ENCODE assay signal across 26 mouse cellular contexts in genomic region chr10:84456632-84457320, GRCm38 (mm10). TPM values are rescaled to one million over a fixed set of nuclear protein-coding genes. Genes with fewer than 3 reads are reported as not detected.
DNase-seq lines count a peak whose midpoint lies in the region; ATAC-seq and TF ChIP-seq lines count a peak whose summit lies in the region.
"Had no signal": no experiment of that assay in that cellular context is flagged by ENCODE, and none has a peak within 500 bp of the region (broad histone marks: within the 10 kb centered on the region; RNA-seq: fewer than 3 reads in every experiment).

No protein-coding gene starts in this region.

- H3K9me3 ChIP-seq in kidney, embryonic 15.5 days (replicated peaks), result no peaks in the 10 kb centered on the region
- H3K9me3 ChIP-seq in lung, embryonic 14.5 days (ENCODE audit: low read depth, low read length), result no peaks in the 10 kb centered on the region
- H3K9me3 ChIP-seq in lung, postnatal 0 days (ENCODE audit: low read length), result no peaks in the 10 kb centered on the region
- no peaks in the 10 kb centered on the region for H3K9me3 ChIP-seq in midbrain, embryonic 10.5 days (replicated peaks)
- no peaks in the 10 kb centered on the region for H3K9me3 ChIP-seq in midbrain, postnatal 0 days (ENCODE audit: low read length)
- H3K9me3 ChIP-seq: forebrain, embryonic 10.5 days; forebrain, embryonic 13.5 days; G1E; heart, embryonic 12.5 days; heart, embryonic 15.5 days; hindbrain, embryonic 10.5 days; hindbrain, embryonic 13.5 days had no signal

- no peak overlapping the region for H3K9ac ChIP-seq in kidney, embryonic 15.5 days
- no peak overlapping the region for H3K9ac ChIP-seq in lung, embryonic 14.5 days
- H3K9ac ChIP-seq in lung, postnatal 0 days (replicated peaks; ENCODE audit: low read depth), result no peak overlapping the region
- H3K9ac ChIP-seq in midbrain, postnatal 0 days (replicated peaks; ENCODE audit: low read length, poor library complexity, severe bottlenecking), result no peak overlapping the region
- H3K9ac ChIP-seq: forebrain, embryonic 13.5 days; heart, embryonic 12.5 days; heart, embryonic 15.5 days; hindbrain, embryonic 13.5 days had no signal

- peak; percentile 52 for DNase-seq in kidney, adult 2 months
- no peak for DNase-seq in kidney, adult 8-10 months
- no peak for DNase-seq in kidney, postnatal 4 days
- DNase-seq in lung, embryonic 14.5 days, result peak; percentile 61
- DNase-seq in lung, postnatal 0 days (ENCODE audit: low spot score), result no peak
- no peak for DNase-seq in midbrain, embryonic 10.5 days (ENCODE audit: low spot score)
- DNase-seq in midbrain, postnatal 0 days (ENCODE audit: low spot score), result no peak
- DNase-seq: adrenal gland, postnatal 10 days; adrenal gland, postnatal 36 days; cerebellum, adult 18-20 months; cerebellum, adult 9-10 months; cerebellum, postnatal 14 days; gastrocnemius, postnatal 10 days; heart, adult 11 months; heart, postnatal 10 days; heart, postnatal 36 days had no signal

- ATAC-seq in kidney, embryonic 15.5 days (replicated peaks; ENCODE audit: low FRiP score), result no peak; the same call in 1 of the 2 replicates
- peak; percentile 79 for ATAC-seq in lung, embryonic 14.5 days (ENCODE audit: insufficient read depth)
- no peak for ATAC-seq in lung, postnatal 0 days
- no peak for ATAC-seq in midbrain, postnatal 0 days (ENCODE audit: low FRiP score)
- ATAC-seq: forebrain, embryonic 13.5 days; forebrain, embryonic 16.5 days; Patski had no signal

- TF ChIP-seq POLR2A in kidney, adult 2 months (IDR thresholded peaks at IDR 0.05; ENCODE audit: low read depth, low read length), result no peak

- H3K27ac ChIP-seq in kidney, adult 2 months (ENCODE audit: insufficient read depth, low read depth, low read length), result no peak overlapping the region
- peak overlapping the region; percentile 28 for H3K27ac ChIP-seq in kidney, embryonic 15.5 days
- no peak overlapping the region for H3K27ac ChIP-seq in lung, embryonic 14.5 days (ENCODE audit: low read depth)
- no peak overlapping the region for H3K27ac ChIP-seq in lung, postnatal 0 days (ENCODE audit: low read length)
- peak overlapping the region; percentile 25; the same call in 1 of the 2 replicates for H3K27ac ChIP-seq in midbrain, embryonic 10.5 days (replicated peaks)
- no peak overlapping the region for H3K27ac ChIP-seq in midbrain, postnatal 0 days (ENCODE audit: low read depth, low read length)
- H3K27ac ChIP-seq: forebrain, embryonic 10.5 days; forebrain, embryonic 13.5 days; heart, embryonic 15.5 days; hindbrain, embryonic 10.5 days; hindbrain, embryonic 13.5 days had no signal

- H3K4me2 ChIP-seq in kidney, embryonic 15.5 days, result no peak overlapping the region
- no peak overlapping the region for H3K4me2 ChIP-seq in lung, embryonic 14.5 days
- no peak overlapping the region for H3K4me2 ChIP-seq in lung, postnatal 0 days (replicated peaks; ENCODE audit: low read depth, low read length)
- H3K4me2 ChIP-seq in midbrain, postnatal 0 days (ENCODE audit: low read depth, low read length, poor library complexity, severe bottlenecking), result no peak overlapping the region
- H3K4me2 ChIP-seq: forebrain, embryonic 13.5 days; heart, embryonic 12.5 days; heart, embryonic 15.5 days; hindbrain, embryonic 13.5 days had no signal

- H3K36me3 ChIP-seq in kidney, adult 2 months (ENCODE audit: control insufficient read depth, insufficient read depth, low read length), result no peaks in the 10 kb centered on the region
- H3K36me3 ChIP-seq in kidney, embryonic 15.5 days, result no peaks in the 10 kb centered on the region
- H3K36me3 ChIP-seq in lung, embryonic 14.5 days (ENCODE audit: insufficient read depth), result no peaks in the 10 kb centered on the region
- no peaks in the 10 kb centered on the region for H3K36me3 ChIP-seq in lung, postnatal 0 days (ENCODE audit: insufficient read depth, low read length)
- no peaks in the 10 kb centered on the region for H3K36me3 ChIP-seq in midbrain, embryonic 10.5 days
- no peaks in the 10 kb centered on the region for H3K36me3 ChIP-seq in midbrain, postnatal 0 days (ENCODE audit: insufficient read depth, low read length)
- H3K36me3 ChIP-seq: forebrain, embryonic 10.5 days; G1E; heart, embryonic 12.5 days; heart, embryonic 15.5 days; hindbrain, embryonic 10.5 days; hindbrain, embryonic 13.5 days had no signal

- no peaks in the 10 kb centered on the region for H3K27me3 ChIP-seq in kidney, adult 2 months (replicated peaks; ENCODE audit: control insufficient read depth, insufficient read depth, low read length)
- H3K27me3 ChIP-seq in kidney, embryonic 15.5 days, result no peaks in the 10 kb centered on the region
- H3K27me3 ChIP-seq in lung, embryonic 14.5 days (ENCODE audit: insufficient read depth, low read length), result no peaks in the 10 kb centered on the region
- no peaks in the 10 kb centered on the region for H3K27me3 ChIP-seq in lung, postnatal 0 days (replicated peaks; ENCODE audit: insufficient read depth, low read length)
- H3K27me3 ChIP-seq in midbrain, embryonic 10.5 days (ENCODE audit: low read depth, poor library complexity, severe bottlenecking), result no peaks in the 10 kb centered on the region
- no peaks in the 10 kb centered on the region for H3K27me3 ChIP-seq in midbrain, postnatal 0 days (ENCODE audit: insufficient read depth, low read length)
- H3K27me3 ChIP-seq: forebrain, embryonic 13.5 days; heart, embryonic 12.5 days; heart, embryonic 15.5 days; hindbrain, embryonic 13.5 days; Patski had no signal

- TF ChIP-seq CTCF in kidney, adult 2 months (conservative IDR thresholded peaks at IDR 0.05; ENCODE audit: insufficient read depth, insufficient read length, low read depth, low read length), result no peak
- TF ChIP-seq CTCF in lung, embryonic 14.5 days (IDR thresholded peaks at IDR 0.05; ENCODE audit: low read depth), result no peak
- TF ChIP-seq CTCF in lung, postnatal 0 days (IDR thresholded peaks at IDR 0.05), result no peak
- TF ChIP-seq CTCF in midbrain, postnatal 0 days (IDR thresholded peaks at IDR 0.05), result no peak

- 48% methylated on average over 9 of the region's 9 CpGs for WGBS in kidney, adult 2 months
- WGBS in kidney, embryonic 15.5 days, result 45% methylated on average over 9 of the region's 9 CpGs
- WGBS in lung, embryonic 14.5 days, result 14% methylated on average over 9 of the region's 9 CpGs
- 27% methylated on average over 9 of the region's 9 CpGs for WGBS in lung, postnatal 0 days
- WGBS in midbrain, embryonic 10.5 days, result 56% methylated on average over 9 of the region's 9 CpGs
- WGBS in midbrain, postnatal 0 days, result 47% methylated on average over 9 of the region's 9 CpGs

- no peak for TF ChIP-seq EP300 in lung, postnatal 0 days (IDR thresholded peaks at IDR 0.05)

- H3K4me1 ChIP-seq in kidney, adult 2 months (ENCODE audit: control insufficient read depth, insufficient read depth, low read length), result peaks cover 2% of the 10 kb centered on the region; the same call in 1 of the 2 replicates
- peaks cover 15% of the 10 kb centered on the region; the same call in 1 of the 2 replicates for H3K4me1 ChIP-seq in kidney, embryonic 15.5 days
- H3K4me1 ChIP-seq in lung, embryonic 14.5 days (ENCODE audit: insufficient read depth), result no peaks in the 10 kb centered on the region
- no peaks in the 10 kb centered on the region for H3K4me1 ChIP-seq in lung, postnatal 0 days (ENCODE audit: insufficient read depth, low read depth, low read length)
- H3K4me1 ChIP-seq in midbrain, embryonic 10.5 days, result peaks cover 36% of the 10 kb centered on the region
- no peaks in the 10 kb centered on the region for H3K4me1 ChIP-seq in midbrain, postnatal 0 days (ENCODE audit: insufficient read depth, low read length)
- H3K4me1 ChIP-seq: forebrain, embryonic 13.5 days; hindbrain, embryonic 13.5 days had no signal

- no peak overlapping the region for H3K4me3 ChIP-seq in kidney, adult 2 months (ENCODE audit: insufficient read depth, low read depth, low read length)
- H3K4me3 ChIP-seq in kidney, embryonic 15.5 days (replicated peaks), result no peak overlapping the region
- no peak overlapping the region for H3K4me3 ChIP-seq in lung, embryonic 14.5 days (ENCODE audit: low read depth, low read length)
- no peak overlapping the region for H3K4me3 ChIP-seq in lung, postnatal 0 days (ENCODE audit: low read depth, low read length)
- H3K4me3 ChIP-seq in midbrain, embryonic 10.5 days, result no peak overlapping the region
- no peak overlapping the region for H3K4me3 ChIP-seq in midbrain, postnatal 0 days (ENCODE audit: low read depth, low read length)
- H3K4me3 ChIP-seq: forebrain, embryonic 10.5 days; forebrain, embryonic 13.5 days; heart, embryonic 12.5 days; heart, embryonic 15.5 days; hindbrain, embryonic 10.5 days; hindbrain, embryonic 13.5 days had no signal

RNA-seq across cellular contexts. Expression of gene Nuak1, which starts 16.4 kb away (rescaled TPM):
- polyA plus RNA-seq in kidney, adult 2 months (2012; rRNA removed), result 12.2 and 12.3 TPM in 2 replicates
- 3.0 and 3.2 TPM in 2 replicates for polyA plus RNA-seq in kidney, embryonic 15.5 days (2015; fragmentation: Nextera tagmentation; extraction: Ambion mirVana)
- polyA plus RNA-seq in lung, embryonic 14.5 days (2014; fragmentation: Nextera tagmentation; extraction: Ambion mirVana), result 1.5 and 1.8 TPM in 2 replicates
- 2.2 and 2.3 TPM in 2 replicates for polyA plus RNA-seq in lung, postnatal 0 days (2015; fragmentation: Nextera tagmentation; extraction: Ambion mirVana)
- 3.0 and 4.0 TPM in 2 replicates for polyA plus RNA-seq in midbrain, embryonic 10.5 days (2016; fragmentation: Nextera tagmentation; extraction: Ambion mirVana)
- total RNA-seq in midbrain, postnatal 0 days (2014; rRNA removed), result 21.1 and 37.9 TPM in 2 replicates
- 2.2 and 2.7 TPM in 2 replicates for polyA plus RNA-seq in midbrain, postnatal 0 days (2015; fragmentation: Nextera tagmentation; extraction: Ambion mirVana)
- polyA plus RNA-seq: G1E had no signal

Comparison
In these comparisons a context has a peak if more than half of its experiments do, and no peak if none do; other contexts are left out.
1. DNase-seq: peak in kidney, adult 2 months (single experiment) and lung, embryonic 14.5 days (single experiment); none in kidney, adult 8-10 months (0 of 2), kidney, postnatal 4 days (0 of 2), lung, postnatal 0 days (single experiment), midbrain, embryonic 10.5 days (single experiment) and midbrain, postnatal 0 days (single experiment).
2. H3K27ac ChIP-seq: peak in kidney, embryonic 15.5 days (single experiment) and midbrain, embryonic 10.5 days (single experiment); none in kidney, adult 2 months (single experiment), lung, embryonic 14.5 days (single experiment), lung, postnatal 0 days (single experiment) and midbrain, postnatal 0 days (single experiment).